Mouse (Mus musculus): Measurements from ENCODE around the gene Chst11.

DNA sequence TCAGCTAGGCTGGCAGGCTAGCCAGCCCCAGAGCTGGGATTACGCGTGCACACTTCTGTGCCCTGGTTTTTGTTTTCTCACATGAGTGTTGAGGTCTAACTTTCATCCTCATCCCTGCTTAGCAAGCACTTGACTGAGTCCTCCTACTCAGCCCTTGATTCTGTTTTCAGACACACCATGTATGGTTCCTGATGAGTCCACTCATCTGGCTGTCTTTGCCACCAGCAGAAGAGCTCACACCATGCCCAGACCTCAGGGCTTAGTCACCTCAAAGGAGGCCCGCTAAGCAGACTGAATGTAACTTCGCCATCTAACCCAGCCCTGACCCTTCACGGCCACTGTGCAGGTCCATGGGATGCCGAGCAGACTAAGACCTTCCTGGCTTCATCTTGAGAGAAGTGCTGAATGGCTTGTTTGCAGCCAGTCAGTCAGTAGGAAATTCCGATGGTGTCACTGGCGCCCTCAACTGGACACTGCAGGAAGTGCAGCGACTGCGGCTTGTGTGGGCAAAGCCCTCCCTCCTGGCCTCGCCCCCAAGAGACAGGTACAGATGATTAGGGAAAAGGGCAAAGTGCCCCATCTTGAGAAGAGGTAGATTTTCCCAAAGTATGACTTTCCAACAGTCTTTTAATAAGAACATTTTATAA, 212.5 kb downstream of the Chst11 start:
- TF ChIP-seq ZMIZ1 (IDR thresholded peaks at IDR 0.05; ENCODE audit: low read depth, low read length) (no peak), EP300 (IDR thresholded peaks at IDR 0.05; ENCODE audit: low read depth in 1 of 2, low read length in 2 of 2) (no peak), E2F4 (IDR thresholded peaks at IDR 0.05; ENCODE audit: borderline replicate concordance, low read depth, low read length) (no peak), TAL1 (IDR thresholded peaks at IDR 0.05; ENCODE audit: low read length) (no peak), POLR2A (IDR thresholded peaks at IDR 0.05; ENCODE audit: control insufficient read depth in 1 of 2, insufficient read depth in 1 of 2, low read depth in 1 of 2, low read length in 2 of 2, poor library complexity in 1 of 2) (no peak), MAX (IDR thresholded peaks at IDR 0.05; ENCODE audit: low read length) (no peak), CTCF (IDR thresholded peaks at IDR 0.05 in 2 of 3, conservative IDR thresholded peaks at IDR 0.05 in 1 of 3; ENCODE audit: control insufficient read depth in 1 of 3, insufficient read depth in 1 of 3, low read depth in 2 of 3, low read length in 3 of 3, poor library complexity in 1 of 3, severe bottlenecking in 1 of 3) (peak; percentile 86 to 93 (median 89)), RCOR1 (IDR thresholded peaks at IDR 0.05; ENCODE audit: low read depth, low read length) (no peak), MXI1 (IDR thresholded peaks at IDR 0.05; ENCODE audit: low read depth, low read length) (no peak), MEF2A (IDR thresholded peaks at IDR 0.05; ENCODE audit: extremely low read depth, insufficient replicate concordance, low read depth, low read length, poor library complexity, severe bottlenecking) (no peak)
